Mouse (Mus musculus) E14TG2a.4 (cell line): Measurements from ENCODE around the gene Nr1h3.

Source experiments
- CTCF ChIP-seq: conservative IDR thresholded peaks from 2 replicates; pipeline ENCODE4 v1.5.1; 2014; ENCODE audit warnings: low read length
- POU5F1 ChIP-seq: IDR thresholded peaks from 2 replicates; pipeline ENCODE4 v1.6.1; 2014; ENCODE audit warnings: low read length, borderline replicate concordance

DNA sequence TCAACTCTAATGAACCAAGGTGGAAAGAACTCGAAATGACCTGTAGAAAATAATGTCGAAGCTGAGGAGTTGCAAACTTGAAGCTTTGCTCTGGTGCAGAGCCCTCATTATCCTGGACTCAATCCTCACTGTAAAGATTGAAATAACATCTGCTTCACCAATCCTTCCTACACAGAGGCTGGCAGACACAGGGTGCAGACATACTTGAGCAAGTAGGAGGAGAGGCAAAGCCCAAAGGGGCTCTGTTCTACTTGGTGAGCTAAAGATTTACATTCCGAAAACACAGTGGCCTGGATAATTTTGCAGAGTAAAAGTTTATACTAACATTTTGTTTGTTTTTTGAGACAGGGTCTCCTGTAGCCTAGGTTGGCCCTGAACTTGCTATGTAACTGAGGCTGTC, 3.7 kb downstream of the Nr1h3 start:
- no peak for TF ChIP-seq CTCF
- no peak for TF ChIP-seq POU5F1
